Mouse (Mus musculus) stomach, postnatal 0 days (tissue): ENCODE measurements around the gene Prok1. TPM values are rescaled to one million over a fixed set of nuclear protein-coding genes. Genes with fewer than 3 reads are reported as not detected.

Source experiments
- ATAC-seq: fragments of 200-750 bp; cut with Nextera tagmentation; 2 replicates; pipeline ENCODE4 v1.8.0; 2017; ENCODE audit not compliant: low FRiP score, low TSS enrichment
- DNase-seq: peaks from one replicate; pipeline ENCODE4 v3.0.0-alpha.2; 2016; ENCODE audit warnings: low spot score
- H3K27ac ChIP-seq: fragments of 300-500 bp; sonication (generic); replicated peaks from 2 replicates; pipeline ENCODE4 v1.5.1; 2014; ENCODE audit warnings: mild to moderate bottlenecking, control low read depth
- H3K27me3 ChIP-seq: fragments of 300-500 bp; sonication (generic); 2 replicates; pipeline ENCODE4 v1.6.1; 2014; ENCODE audit warnings: low read length; ENCODE audit not compliant: control insufficient read depth, insufficient read depth
- H3K36me3 ChIP-seq: fragments of 300-500 bp; sonication (generic); 2 replicates; pipeline ENCODE4 v1.6.1; 2014; ENCODE audit warnings: low read length, mixed read lengths; ENCODE audit not compliant: control insufficient read depth, insufficient read depth
- H3K4me1 ChIP-seq: fragments of 300-500 bp; sonication (generic); replicated peaks from 2 replicates; pipeline ENCODE4 v1.6.1; 2014; ENCODE audit warnings: antibody characterized with exemption; ENCODE audit not compliant: control insufficient read depth, insufficient read depth
- H3K4me2 ChIP-seq: fragments of 300-500 bp; sonication (generic); replicated peaks from 2 replicates; pipeline ENCODE4 v1.6.1; 2014; ENCODE audit warnings: low read depth, mild to moderate bottlenecking, control low read depth, moderate library complexity
- H3K4me3 ChIP-seq: fragments of 300-500 bp; sonication (generic); 2 replicates; pipeline ENCODE4 v1.5.1; 2014; ENCODE audit warnings: low read depth, low read length, control low read depth
- H3K9ac ChIP-seq: fragments of 300-500 bp; sonication (generic); 2 replicates; pipeline ENCODE4 v1.6.1; 2014; ENCODE audit warnings: mild to moderate bottlenecking, low read length, control low read depth, mixed read lengths
- H3K9me3 ChIP-seq: fragments of 300-500 bp; sonication (generic); 2 replicates; pipeline ENCODE4 v1.6.1; 2016; ENCODE audit warnings: low read length; ENCODE audit not compliant: control insufficient read depth
- CTCF ChIP-seq: IDR thresholded peaks from 2 replicates; pipeline ENCODE4 v1.5.1; 2016; ENCODE audit warnings: antibody characterized with exemption, low read depth, mild to moderate bottlenecking, moderate library complexity
- EP300 ChIP-seq: optimal IDR thresholded peaks from 2 replicates; pipeline ENCODE3; 2016; ENCODE audit warnings: antibody characterized with exemption
- WGBS: fragments of 180-500 bp; shearing (Covaris S2); extraction: QIAGEN DNeasy Blood & Tissue Kit; methylation state at CpG from one replicate; pipeline ENCODE4 v1.1.7; 2014; 5-methylcytosine and 5-hydroxymethylcytosine counted together
- polyA plus RNA-seq: library from polyadenylated mRNA; unstranded; fragments of >200 nt; fragmentation: Nextera tagmentation; extraction: Ambion mirVana; gene quantifications from 2 replicates; pipeline ENCODE4 v1.2.1, GENCODE M21; 2015

Gene Prok1
- polyA plus RNA-seq, 1 experiment from 2014 or later: 11.3 TPM

DNA sequence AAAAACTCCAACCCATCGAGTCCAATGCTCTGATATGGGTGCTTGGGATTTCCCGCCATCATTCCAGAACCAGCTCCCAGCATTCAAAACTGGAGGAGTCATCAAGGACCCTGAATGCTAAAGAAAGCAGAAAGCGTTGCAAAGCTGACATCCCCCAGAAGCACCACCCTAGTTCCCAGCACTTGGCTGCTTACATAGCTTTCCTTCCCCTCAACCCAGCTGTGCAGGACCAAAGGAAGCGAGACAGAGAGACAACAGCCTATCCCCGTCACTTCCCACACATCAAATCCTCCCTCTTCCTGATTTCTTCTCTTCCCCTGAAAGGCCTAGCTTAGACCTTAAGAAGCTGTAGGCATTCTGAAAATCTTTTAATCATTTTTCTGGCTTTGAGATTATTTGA lies 35.8 kb upstream of the Prok1 start:
- Histone ChIP-seq H3K27me3 (no peaks in the 10 kb centered on the region), H3K36me3 (no peaks in the 10 kb centered on the region), H3K27ac (no peak overlapping the region), H3K4me3 (no peak overlapping the region), H3K4me1 (no peaks in the 10 kb centered on the region), H3K9me3 (no peaks in the 10 kb centered on the region), H3K9ac (no peak overlapping the region), H3K4me2 (no peak overlapping the region)
- TF ChIP-seq EP300 (no peak), CTCF (no peak)
- ATAC-seq: no peak
- no peak for DNase-seq
- WGBS: 47% methylated on average over 5 of the region's 5 CpGs

DNA sequence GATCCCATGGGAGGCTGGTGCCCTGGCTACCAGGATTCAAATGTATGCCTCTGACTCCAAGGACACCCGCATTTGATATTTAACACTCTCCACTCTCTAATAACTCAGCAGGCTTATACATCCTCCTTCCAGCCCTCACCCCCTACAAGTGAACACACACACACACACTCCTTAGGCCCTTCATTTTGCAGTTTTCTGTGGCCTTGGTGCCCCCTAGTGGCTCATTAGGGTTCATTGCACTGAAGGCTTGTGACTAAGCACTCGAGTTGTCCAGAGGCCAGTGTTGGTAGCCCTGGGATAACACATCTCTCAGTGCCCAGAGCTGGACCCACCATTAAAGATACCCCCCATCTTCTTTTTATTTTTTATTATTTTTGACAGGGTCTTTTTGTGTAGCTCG lies 34.3 kb upstream of the Prok1 start:
- TF ChIP-seq EP300 (no peak), CTCF (peak; percentile 91)
- H3K36me3 ChIP-seq: no peaks in the 10 kb centered on the region
- DNase-seq (peak; percentile 70), ATAC-seq (peak; percentile 79)
- no peak overlapping the region for H3K27ac ChIP-seq
- no peak overlapping the region for H3K9ac ChIP-seq
- H3K4me2 ChIP-seq: no peak overlapping the region
- WGBS: 10% methylated on average over 3 of the region's 3 CpGs
- no peaks in the 10 kb centered on the region for H3K9me3 ChIP-seq
- no peaks in the 10 kb centered on the region for H3K27me3 ChIP-seq
- H3K4me3 ChIP-seq: no peak overlapping the region
- no peaks in the 10 kb centered on the region for H3K4me1 ChIP-seq

DNA sequence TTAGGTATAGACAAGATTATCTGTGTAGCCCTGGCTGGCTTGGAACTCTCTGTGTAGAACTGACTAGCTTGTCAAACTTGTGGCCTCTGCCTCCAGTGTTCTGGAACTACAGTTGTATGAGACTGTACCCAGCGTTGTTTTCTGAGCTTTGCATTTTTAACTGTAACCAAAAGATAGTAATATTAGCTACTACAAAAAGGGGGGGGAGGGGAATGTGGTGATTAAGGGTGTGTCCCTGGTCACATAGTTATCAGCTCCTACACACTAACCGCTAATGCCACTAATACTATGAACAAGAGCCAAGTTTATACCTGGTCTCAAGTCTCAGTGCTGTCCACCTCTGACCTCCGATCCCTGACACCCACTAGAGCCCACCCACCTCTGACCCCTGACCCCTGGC lies 32.9 kb upstream of the Prok1 start:
- WGBS: 88% methylated on average over 3 of the region's 3 CpGs
- H3K4me2 ChIP-seq: no peak overlapping the region
- H3K4me3 ChIP-seq: no peak overlapping the region
- no peak for ATAC-seq
- H3K27ac ChIP-seq: no peak overlapping the region
- TF ChIP-seq CTCF (no peak), EP300 (no peak)
- no peaks in the 10 kb centered on the region for H3K9me3 ChIP-seq
- no peak overlapping the region for H3K9ac ChIP-seq
- DNase-seq: no peak
- no peaks in the 10 kb centered on the region for H3K36me3 ChIP-seq
- no peaks in the 10 kb centered on the region for H3K4me1 ChIP-seq
- H3K27me3 ChIP-seq: no peaks in the 10 kb centered on the region

DNA sequence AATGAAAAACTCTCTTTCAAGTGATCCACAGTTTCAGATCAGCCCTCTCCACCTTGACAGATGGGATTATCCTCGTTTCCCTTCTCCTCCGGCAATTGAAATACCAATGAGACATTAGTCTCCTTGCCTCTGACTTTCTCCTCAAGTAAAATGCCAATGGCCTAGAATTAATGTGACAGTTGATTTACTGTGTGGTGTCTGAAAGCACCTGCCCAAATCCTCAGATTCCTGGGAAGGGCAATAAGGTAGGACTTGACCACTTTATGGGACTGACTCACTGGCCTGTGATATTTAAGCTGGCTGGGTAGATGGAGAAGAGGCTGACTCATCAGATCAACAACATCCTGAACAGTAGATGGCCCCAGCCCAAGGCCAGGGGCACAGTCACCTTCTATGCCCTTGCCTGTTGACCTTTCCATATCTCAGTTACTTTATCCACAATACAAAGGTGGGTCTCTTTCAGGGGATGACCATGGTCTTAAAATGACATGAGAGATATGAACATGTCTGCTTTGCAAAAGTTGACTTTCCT lies 27.4 kb upstream of the Prok1 start:
- Histone ChIP-seq H3K4me3 (no peak overlapping the region), H3K9ac (no peak overlapping the region), H3K27ac (no peak overlapping the region), H3K9me3 (no peaks in the 10 kb centered on the region), H3K4me2 (no peak overlapping the region), H3K4me1 (no peaks in the 10 kb centered on the region), H3K36me3 (no peaks in the 10 kb centered on the region), H3K27me3 (no peaks in the 10 kb centered on the region)
- WGBS: 45% methylated on average over 2 of the region's 2 CpGs
- TF ChIP-seq EP300 (no peak), CTCF (no peak)
- DNase-seq (no peak), ATAC-seq (no peak)

DNA sequence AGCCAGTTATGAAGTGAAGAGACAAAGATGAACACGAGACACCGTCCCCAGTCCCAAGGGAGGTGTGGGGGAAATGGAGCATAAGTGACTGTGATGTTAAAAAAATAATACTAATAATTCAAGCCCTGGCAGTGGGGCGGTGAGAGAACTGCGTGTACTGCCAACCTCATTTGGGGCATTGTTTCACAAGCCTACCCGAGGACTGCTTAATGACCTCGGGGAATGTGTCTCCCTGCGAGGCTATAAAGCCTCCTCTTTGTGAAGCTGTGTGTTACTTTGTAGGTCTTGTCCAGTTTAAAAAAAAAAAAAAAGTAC lies 22.3 kb upstream of the Prok1 start:
- ATAC-seq (no peak), DNase-seq (no peak)
- 47% methylated on average over 7 of the region's 7 CpGs for WGBS
- H3K4me1 ChIP-seq: peaks cover 2% of the 10 kb centered on the region; the same call in 1 of the 2 replicates
- no peak overlapping the region for H3K27ac ChIP-seq
- no peak overlapping the region for H3K4me2 ChIP-seq
- H3K36me3 ChIP-seq: no peaks in the 10 kb centered on the region
- no peak for TF ChIP-seq EP300
- H3K9ac ChIP-seq: no peak overlapping the region
- no peak overlapping the region for H3K4me3 ChIP-seq
- no peaks in the 10 kb centered on the region for H3K27me3 ChIP-seq
- no peaks in the 10 kb centered on the region for H3K9me3 ChIP-seq

DNA sequence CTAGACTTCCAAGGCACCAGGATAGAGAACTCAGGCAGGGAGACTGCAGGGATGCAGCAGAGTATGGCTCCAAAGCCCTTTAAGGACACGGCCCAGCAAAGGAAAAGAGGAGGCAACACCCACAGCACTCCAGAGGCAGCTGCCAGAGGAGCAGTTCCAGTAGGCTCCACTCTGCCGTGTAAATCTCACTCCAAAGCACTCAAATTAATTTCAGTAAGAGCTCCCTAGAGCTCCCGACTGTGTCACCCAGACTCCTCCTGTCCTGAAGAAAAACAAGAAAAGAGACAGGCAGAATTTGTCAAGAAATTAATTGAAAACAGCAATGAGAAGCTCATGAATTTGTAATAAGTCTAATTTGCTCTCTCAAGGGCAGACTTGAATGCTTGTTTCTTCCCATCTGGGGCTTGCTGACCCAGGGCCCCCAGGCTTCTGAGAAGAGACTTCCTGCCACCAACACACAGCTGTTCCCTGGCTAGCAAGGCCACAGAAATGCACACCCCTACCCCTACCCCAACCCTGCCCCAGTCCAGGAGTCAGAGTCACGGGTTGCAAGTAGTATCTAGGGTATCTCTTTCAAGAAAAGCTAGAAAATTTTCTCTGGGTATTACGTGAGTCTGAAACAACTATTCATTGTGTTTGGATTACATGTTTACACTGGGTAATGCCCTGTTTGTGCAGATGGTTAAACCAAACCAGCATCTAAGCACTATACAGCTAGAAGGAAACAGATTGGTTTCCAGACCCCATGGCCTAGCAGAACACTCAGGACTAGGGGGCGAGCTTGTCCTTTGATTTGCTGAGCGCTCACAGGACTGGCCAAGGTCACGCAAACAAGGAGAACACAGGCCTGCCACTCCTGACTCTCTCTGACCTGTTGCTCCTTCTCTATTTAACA lies 21.7 kb upstream of the Prok1 start:
- DNase-seq: no peak
- 42% methylated on average over 8 of the region's 8 CpGs for WGBS
- TF ChIP-seq CTCF (0 out of 2 replicates have a peak, but pooled peaks have one; percentile 18), EP300 (no peak)
- no peak overlapping the region for H3K9ac ChIP-seq
- ATAC-seq: no peak
- peak overlapping the region; percentile 63; the same call in 1 of the 2 replicates for H3K27ac ChIP-seq
- H3K36me3 ChIP-seq: no peaks in the 10 kb centered on the region
- H3K9me3 ChIP-seq: no peaks in the 10 kb centered on the region
- no peak overlapping the region for H3K4me3 ChIP-seq
- H3K27me3 ChIP-seq: no peaks in the 10 kb centered on the region
- no peak overlapping the region for H3K4me2 ChIP-seq
- H3K4me1 ChIP-seq: peaks cover 2% of the 10 kb centered on the region; the same call in 1 of the 2 replicates
